Mouse (Mus musculus) sigmoid colon, adult 10 weeks (tissue): ENCODE measurements around the gene Bnip1. TPM values are rescaled to one million over a fixed set of nuclear protein-coding genes. Genes with fewer than 3 reads are reported as not detected.

ENCODE experiments used
- polyA plus RNA-seq: library from polyadenylated mRNA; stranded (reverse); fragments of 350-450 nt; fragmentation: Illumina TruSeq; extraction: RNeasy Lipid Tissue Mini Kit (QIAGEN cat#74804); gene quantifications from one replicate; pipeline ENCODE4 v1.2.3, GENCODE M21; 2014; ENCODE audit warnings: low read depth, low replicate concordance

The Bnip1 gene
- polyA plus RNA-seq, result 27.2 TPM

DNA sequence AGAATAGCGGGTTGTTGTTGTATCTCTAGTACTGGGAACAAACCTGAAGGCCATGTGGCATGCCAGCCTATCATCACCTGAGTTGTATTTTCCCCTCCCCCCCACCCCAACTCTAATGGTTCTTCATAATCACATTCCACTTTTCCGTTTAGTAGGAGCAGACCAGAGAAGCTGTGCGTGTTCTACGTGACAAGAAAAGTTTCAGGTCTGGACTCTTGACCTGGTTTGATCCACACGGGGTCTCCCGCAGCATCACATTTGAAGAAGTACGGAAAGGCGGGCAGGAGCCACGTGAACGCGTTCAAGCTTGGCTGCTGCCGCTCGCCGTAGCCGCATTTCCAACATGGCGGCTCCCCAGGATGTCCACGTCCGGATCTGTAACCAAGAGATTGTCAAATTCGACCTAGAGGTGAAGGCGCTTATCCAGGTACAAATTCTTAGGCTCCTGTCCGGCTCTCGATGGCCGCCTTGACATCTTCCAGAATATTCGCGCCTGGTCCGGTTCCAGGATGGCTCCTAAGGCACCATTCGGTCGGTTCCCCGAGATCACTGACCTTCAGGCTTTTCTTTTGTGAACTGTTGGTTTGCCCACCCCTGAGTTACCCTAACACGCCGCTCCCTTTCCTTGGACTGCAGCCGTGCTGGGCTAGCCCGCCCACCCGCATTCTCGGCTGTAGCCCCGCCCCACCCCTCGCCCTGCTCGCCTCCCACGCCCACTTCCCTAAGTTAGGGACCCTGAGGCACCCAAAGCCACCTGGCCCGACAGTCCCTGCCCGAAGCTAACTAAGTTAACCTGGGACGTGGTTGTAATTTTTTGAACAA is at the start of gene Bnip1:
Gene Bnip1 (plus strand): TSS at position 317 of the 822 bp plus-strand sequence.

Other genes starting within 250 kb of the Bnip1 start
- 57.9 TPM for gene Ergic1, start 219.6 kb upstream of the Bnip1 start, polyA plus RNA-seq
- gene Dusp1, start 218.9 kb upstream of the Bnip1 start, polyA plus RNA-seq, result 42.6 TPM
- gene Atp6v0e, start 117.8 kb upstream of the Bnip1 start, polyA plus RNA-seq, result 49.1 TPM
- 90.0 TPM for gene Crebrf, start 65.4 kb upstream of the Bnip1 start, polyA plus RNA-seq
- not detected for gene Nkx2-5, start 63.9 kb downstream of the Bnip1 start, polyA plus RNA-seq
- 0.76 TPM for gene Kifc5b, start 136.0 kb downstream of the Bnip1 start, polyA plus RNA-seq
- 3.1 TPM for gene Phf1, start 152.0 kb downstream of the Bnip1 start, polyA plus RNA-seq
- 12.0 TPM for gene Cuta, start 158.5 kb downstream of the Bnip1 start, polyA plus RNA-seq
- 0.82 TPM for gene Syngap1, start 160.2 kb downstream of the Bnip1 start, polyA plus RNA-seq
- gene Zbtb9, start 192.1 kb downstream of the Bnip1 start, polyA plus RNA-seq, result 14.9 TPM
- 4.3 TPM for gene Bak1, start 247.9 kb downstream of the Bnip1 start, polyA plus RNA-seq